Mouse (Mus musculus) megakaryocyte, embryonic 14.5 days (primary cell): Measurements from ENCODE around the gene Cct7.

Source experiments
- FLI1 ChIP-seq: IDR thresholded peaks from 2 replicates; pipeline ENCODE4 v1.6.1; 2012; ENCODE audit warnings: low read length, inconsistent platforms, mixed read lengths
- GATA1 ChIP-seq: IDR thresholded peaks from 3 replicates; pipeline ENCODE4 v1.6.1; 2012; ENCODE audit warnings: mixed read lengths, low read length, inconsistent platforms, borderline replicate concordance

GRCm38 (mm10) chr6:85490252-85490651, 38.9 kb downstream of the Cct7 start:
- TF ChIP-seq GATA1 (no peak), FLI1 (no peak)
